In the genomic region with DNA sequence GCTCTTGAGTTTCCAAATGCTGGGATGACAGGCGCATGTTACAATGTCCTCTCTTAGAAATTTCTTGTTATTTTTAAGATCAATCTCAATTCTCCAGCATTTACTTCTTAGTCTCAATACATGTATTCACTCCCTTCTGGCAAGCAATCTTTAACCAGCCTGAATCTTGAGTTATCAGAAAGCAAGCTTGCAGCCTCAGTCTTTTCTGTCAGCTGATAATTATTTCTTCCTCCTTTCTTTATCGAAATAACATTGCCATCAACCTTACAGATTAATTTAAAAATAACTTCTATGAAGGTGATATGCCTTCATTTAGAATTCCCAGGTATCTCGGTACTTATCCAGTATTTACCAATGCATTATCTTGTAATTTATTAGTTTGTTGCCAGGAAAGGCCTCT, we compare ENCODE assay signal across 8 mouse cellular contexts. TPM values are rescaled to one million over a fixed set of nuclear protein-coding genes. Genes with fewer than 3 reads are reported as not detected.
A peak's percentile ranks its signal among the peaks of the same experiment; 100 is the strongest.
DNase-seq lines count a peak whose midpoint lies in the region; ATAC-seq and TF ChIP-seq lines count a peak whose summit lies in the region.

No protein-coding gene starts in this region.

- H3K27ac ChIP-seq in kidney, embryonic 14.5 days (ENCODE audit: low read depth, low read length) = no peak overlapping the region
- peak overlapping the region; percentile 94; the same call in 1 of the 2 replicates for H3K27ac ChIP-seq in embryonic facial prominence, embryonic 12.5 days
- no peak overlapping the region for H3K27ac ChIP-seq in intestine, embryonic 15.5 days
- H3K27ac ChIP-seq in midbrain, postnatal 0 days (ENCODE audit: low read depth, low read length) = no peak overlapping the region

- TF ChIP-seq CTCF in midbrain, postnatal 0 days (IDR thresholded peaks at IDR 0.05) = no peak

- peak overlapping the region; percentile 92 for H3K4me3 ChIP-seq in kidney, embryonic 14.5 days (ENCODE audit: low read length)
- peak overlapping the region; percentile 94 for H3K4me3 ChIP-seq in embryonic facial prominence, embryonic 12.5 days
- H3K4me3 ChIP-seq in intestine, embryonic 15.5 days (replicated peaks) = peak overlapping the region; percentile 96; the same call in 1 of the 2 replicates
- peak overlapping the region; percentile 100 for H3K4me3 ChIP-seq in midbrain, postnatal 0 days (ENCODE audit: low read depth, low read length)

- no peaks in the 10 kb centered on the region for H3K36me3 ChIP-seq in kidney, embryonic 14.5 days (ENCODE audit: control insufficient read depth, insufficient read depth, low read length)
- no peaks in the 10 kb centered on the region for H3K36me3 ChIP-seq in embryonic facial prominence, embryonic 12.5 days
- no peaks in the 10 kb centered on the region for H3K36me3 ChIP-seq in intestine, embryonic 15.5 days
- H3K36me3 ChIP-seq in midbrain, postnatal 0 days (ENCODE audit: insufficient read depth, low read length) = no peaks in the 10 kb centered on the region

- H3K4me2 ChIP-seq in kidney, embryonic 14.5 days (replicated peaks; ENCODE audit: low read depth, low read length) = peak overlapping the region; percentile 55
- H3K4me2 ChIP-seq in embryonic facial prominence, embryonic 12.5 days (replicated peaks) = peak overlapping the region; percentile 64
- peak overlapping the region; percentile 57 for H3K4me2 ChIP-seq in intestine, embryonic 15.5 days (replicated peaks)
- H3K4me2 ChIP-seq in midbrain, postnatal 0 days (ENCODE audit: low read depth, low read length, poor library complexity, severe bottlenecking) = peak overlapping the region; percentile 75

- peak overlapping the region; percentile 97 for H3K9ac ChIP-seq in kidney, embryonic 14.5 days (ENCODE audit: low read depth, low read length)
- H3K9ac ChIP-seq in embryonic facial prominence, embryonic 12.5 days = peak overlapping the region; percentile 98
- no peak overlapping the region for H3K9ac ChIP-seq in intestine, embryonic 15.5 days
- H3K9ac ChIP-seq in midbrain, postnatal 0 days (replicated peaks; ENCODE audit: low read length, poor library complexity, severe bottlenecking) = no peak overlapping the region; the same call in 1 of the 2 replicates

- WGBS in kidney, embryonic 14.5 days = 77% methylated on average over 3 of the region's 3 CpGs
- 76% methylated on average over 3 of the region's 3 CpGs for WGBS in embryonic facial prominence, embryonic 12.5 days
- 69% methylated on average over 3 of the region's 3 CpGs for WGBS in intestine, embryonic 15.5 days
- WGBS in midbrain, postnatal 0 days = 78% methylated on average over 3 of the region's 3 CpGs

- peaks cover 3% of the 10 kb centered on the region; the same call in 1 of the 2 replicates for H3K4me1 ChIP-seq in kidney, embryonic 14.5 days (ENCODE audit: control insufficient read depth, insufficient read depth, low read length)
- H3K4me1 ChIP-seq in embryonic facial prominence, embryonic 12.5 days = no peaks in the 10 kb centered on the region
- 0 out of 2 replicates have a peak, but pooled peaks cover 2% of the 10 kb centered on the region for H3K4me1 ChIP-seq in intestine, embryonic 15.5 days (replicated peaks)
- peaks cover 3% of the 10 kb centered on the region; the same call in 1 of the 2 replicates for H3K4me1 ChIP-seq in midbrain, postnatal 0 days (ENCODE audit: insufficient read depth, low read length)

- no peaks in the 10 kb centered on the region for H3K27me3 ChIP-seq in kidney, embryonic 14.5 days (ENCODE audit: control insufficient read depth, insufficient read depth, low read length)
- no peaks in the 10 kb centered on the region for H3K27me3 ChIP-seq in embryonic facial prominence, embryonic 12.5 days
- H3K27me3 ChIP-seq in intestine, embryonic 15.5 days (replicated peaks) = no peaks in the 10 kb centered on the region
- H3K27me3 ChIP-seq in midbrain, postnatal 0 days (ENCODE audit: insufficient read depth, low read length) = no peaks in the 10 kb centered on the region

- DNase-seq in kidney, adult 11 months = no peak
- no peak for DNase-seq in midbrain, postnatal 0 days (ENCODE audit: low spot score)
- DNase-seq in frontal cortex, postnatal 14 days (ENCODE audit: low spot score in 2 of 2) = no peak
- DNase-seq in layer of hippocampus, adult 11-12 months (ENCODE audit: low spot score) = no peak

- H3K9me3 ChIP-seq in kidney, embryonic 14.5 days (ENCODE audit: control insufficient read depth, low read length) = no peaks in the 10 kb centered on the region
- H3K9me3 ChIP-seq in embryonic facial prominence, embryonic 12.5 days = no peaks in the 10 kb centered on the region
- no peaks in the 10 kb centered on the region for H3K9me3 ChIP-seq in intestine, embryonic 15.5 days
- H3K9me3 ChIP-seq in midbrain, postnatal 0 days (ENCODE audit: low read length) = no peaks in the 10 kb centered on the region

- no peak for ATAC-seq in kidney, embryonic 14.5 days (ENCODE audit: low FRiP score, low TSS enrichment)
- ATAC-seq in embryonic facial prominence, embryonic 12.5 days (ENCODE audit: insufficient number of reproducible peaks, insufficient read depth, low FRiP score, low TSS enrichment) = no peak
- no peak for ATAC-seq in intestine, embryonic 15.5 days
- ATAC-seq in midbrain, postnatal 0 days (ENCODE audit: low FRiP score) = no peak
- ATAC-seq in CD4-positive, CD25-positive, alpha-beta regulatory T cell, adult 4 months = no peak

RNA-seq across cellular contexts. Expression of a gene that starts 0.7 kb away (rescaled TPM):
- polyA plus RNA-seq in kidney, embryonic 14.5 days (2014; fragmentation: Nextera tagmentation; extraction: Ambion mirVana) = 34.0 and 35.5 TPM in 2 replicates
- 29.7 and 29.8 TPM in 2 replicates for polyA plus RNA-seq in embryonic facial prominence, embryonic 12.5 days (2016; fragmentation: Nextera tagmentation; extraction: Ambion mirVana)
- 16.4 and 17.5 TPM in 2 replicates for polyA plus RNA-seq in intestine, embryonic 15.5 days (2015; fragmentation: Nextera tagmentation; extraction: Ambion mirVana)
- total RNA-seq in midbrain, postnatal 0 days (2014; rRNA removed) = 31.3 and 49.1 TPM in 2 replicates
- 6.6 and 10.6 TPM in 2 replicates for polyA plus RNA-seq in midbrain, postnatal 0 days (2015; fragmentation: Nextera tagmentation; extraction: Ambion mirVana)
- polyA plus RNA-seq in CD4-positive, CD25-positive, alpha-beta regulatory T cell, adult 4 months (2017; shearing (Covaris generic)) = 10 to 100 TPM; 22.5 to 29.4 TPM

Comparison
In these comparisons a context has a peak if more than half of its experiments do, and no peak if none do; other contexts are left out.
1. H3K9ac ChIP-seq: peak in kidney, embryonic 14.5 days (single experiment) and embryonic facial prominence, embryonic 12.5 days (single experiment); none in intestine, embryonic 15.5 days (single experiment) and midbrain, postnatal 0 days (single experiment).
2. Peak in every context shown above with its lines, with median percentiles within 50 percentile points of each other: H3K4me2 ChIP-seq and H3K4me3 ChIP-seq.